ENCODE assay signal across 8 mouse cellular contexts in genomic region chr4:129624281-129625028, GRCm38 (mm10). TPM values are rescaled to one million over a fixed set of nuclear protein-coding genes. Genes with fewer than 3 reads are reported as not detected.
DNase-seq lines count a peak whose midpoint lies in the region; ATAC-seq lines count a peak whose summit lies in the region.

No protein-coding gene starts in this region.

- H3K27me3 ChIP-seq in lung, embryonic 16.5 days (ENCODE audit: control insufficient read depth, insufficient read depth, low read depth, low read length) = no peaks in the 10 kb centered on the region

- peak overlapping the region; percentile 59 for H3K4me2 ChIP-seq in lung, embryonic 16.5 days (ENCODE audit: low read depth, low read length)

- peak overlapping the region; percentile 87 for H3K27ac ChIP-seq in lung, embryonic 16.5 days (ENCODE audit: low read length)

- DNase-seq in NIH3T3 (ENCODE audit: low read depth) = peak; percentile 94
- DNase-seq in cerebellum, adult 8-10 months = peak; percentile 86
- DNase-seq in forelimb bud, embryonic 11.5 days (ENCODE audit: low read depth, low spot score) = peak; percentile 80
- DNase-seq in layer of hippocampus, adult 9-11 months = peak; percentile 95
- peak; percentile 62 for DNase-seq in ovary, postnatal 14 days (ENCODE audit: low spot score)
- peak; percentile 82 to 85 for DNase-seq in thymus, postnatal 10 days (ENCODE audit: low spot score in 2 of 2)

- H3K4me1 ChIP-seq in lung, embryonic 16.5 days (replicated peaks; ENCODE audit: control insufficient read depth, insufficient read depth, low read length) = peaks cover 23% of the 10 kb centered on the region

- peak overlapping the region; percentile 68 for H3K4me3 ChIP-seq in lung, embryonic 16.5 days (ENCODE audit: low read length)

- peak overlapping the region; percentile 82 for H3K9ac ChIP-seq in lung, embryonic 16.5 days (ENCODE audit: low read length)

- H3K9me3 ChIP-seq in lung, embryonic 16.5 days (ENCODE audit: control insufficient read depth, low read length) = no peaks in the 10 kb centered on the region

- under 1% methylated on average over 18 of the region's 18 CpGs for whole genome bisulfite sequencing in lung, embryonic 16.5 days

- H3K36me3 ChIP-seq in lung, embryonic 16.5 days (ENCODE audit: control insufficient read depth, insufficient read depth, low read length) = peaks cover 23% of the 10 kb centered on the region

- peak; percentile 93 to 95 for ATAC-seq in hematopoietic stem cell, adult 5-6 weeks (replicated peaks in 1 of 2; ENCODE audit: insufficient read depth in 1 of 2, low FRiP score in 2 of 2, low TSS enrichment in 1 of 2, low read depth in 1 of 2, poor library complexity in 2 of 2, severe bottlenecking in 2 of 2)
- ATAC-seq in lung, embryonic 16.5 days (ENCODE audit: low read depth) = peak; percentile 93

RNA-seq across cellular contexts. Expression of gene Ccdc28b, which starts 0.7 kb away (rescaled TPM):
- 57.7 and 75.9 TPM in 2 replicates for total RNA-seq in hematopoietic stem cell, adult 5-6 weeks (2017)
- 65.8 and 71.1 TPM in 2 replicates for polyA plus RNA-seq in lung, embryonic 16.5 days (2015; fragmentation: Nextera tagmentation; extraction: Ambion mirVana)

RNA-seq across cellular contexts. Expression of gene Iqcc, which starts 5.6 kb away (rescaled TPM):
- total RNA-seq in hematopoietic stem cell, adult 5-6 weeks (2017) = 11.4 and 25.6 TPM in 2 replicates
- polyA plus RNA-seq in lung, embryonic 16.5 days (2015; fragmentation: Nextera tagmentation; extraction: Ambion mirVana) = 29.3 and 29.7 TPM in 2 replicates

RNA-seq across cellular contexts. Expression of gene Dcdc2b, which starts 10.4 kb away (rescaled TPM):
- not detected in 2 replicates for total RNA-seq in hematopoietic stem cell, adult 5-6 weeks (2017)
- polyA plus RNA-seq in lung, embryonic 16.5 days (2015; fragmentation: Nextera tagmentation; extraction: Ambion mirVana) = 3.8 TPM in 2 replicates

RNA-seq across cellular contexts. Expression of gene Txlna, which starts 16.4 kb away (rescaled TPM):
- total RNA-seq in hematopoietic stem cell, adult 5-6 weeks (2017) = 106 and 169 TPM in 2 replicates
- polyA plus RNA-seq in lung, embryonic 16.5 days (2015; fragmentation: Nextera tagmentation; extraction: Ambion mirVana) = 80.4 and 82.6 TPM in 2 replicates

RNA-seq across cellular contexts. Expression of gene Tmem234, which starts 24.0 kb away (rescaled TPM):
- total RNA-seq in hematopoietic stem cell, adult 5-6 weeks (2017) = 86.7 and 91.1 TPM in 2 replicates
- polyA plus RNA-seq in lung, embryonic 16.5 days (2015; fragmentation: Nextera tagmentation; extraction: Ambion mirVana) = 190 and 198 TPM in 2 replicates

Comparison
In these comparisons a context has a peak if more than half of its experiments do, and no peak if none do; other contexts are left out.
1. Peak in every context shown above with its lines: DNase-seq, ATAC-seq, H3K4me3 ChIP-seq and H3K27ac ChIP-seq.